Mouse (Mus musculus): ENCODE data around the gene Tex35. TPM values are rescaled to one million over a fixed set of nuclear protein-coding genes. Genes with fewer than 3 reads are reported as not detected.

Gene Tex35
- polyA plus RNA-seq, 1 experiment from 2014 or later = not detected

DNA sequence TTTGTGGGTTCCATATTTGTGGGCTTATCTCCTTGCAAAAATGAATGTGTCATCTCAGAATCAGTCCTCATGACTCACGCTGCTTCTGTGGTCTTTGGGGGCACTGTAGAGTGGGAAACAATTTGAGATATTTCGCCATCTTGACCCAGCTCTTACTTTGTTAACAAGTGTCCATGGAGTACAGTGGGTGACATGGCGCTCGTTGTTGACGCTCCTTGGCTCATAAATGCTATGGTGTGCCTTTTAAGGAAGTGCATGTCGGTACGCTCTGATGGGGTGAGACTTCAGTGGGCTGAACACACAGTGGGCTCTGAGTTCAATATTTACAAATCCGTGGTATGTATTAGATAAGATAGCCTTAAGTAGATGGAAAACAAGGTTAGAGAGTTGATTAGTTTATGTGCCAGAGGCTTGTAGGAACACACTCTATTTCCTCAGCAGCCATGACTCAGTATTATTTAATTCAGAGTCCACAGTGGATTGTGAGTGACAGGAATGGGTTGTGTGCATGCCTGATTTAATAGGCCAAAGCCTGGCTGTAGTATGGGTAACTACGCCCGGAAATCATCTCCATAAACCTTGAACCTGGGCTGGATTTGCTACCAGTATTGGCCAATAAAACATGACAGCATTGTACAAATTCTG lies 46.6 kb downstream of the Tex35 start:
- Histone ChIP-seq H3K27ac (ENCODE audit: low read length) (no peak overlapping the region), H3K36me3 (ENCODE audit: control insufficient read depth, insufficient read depth) (no peaks in the 10 kb centered on the region), H3K9me3 (ENCODE audit: control insufficient read depth, low read length) (no peaks in the 10 kb centered on the region), H3K4me2 (ENCODE audit: low read length) (no peak overlapping the region), H3K9ac (replicated peaks; ENCODE audit: low read depth, low read length) (no peak overlapping the region), H3K4me1 (replicated peaks; ENCODE audit: control insufficient read depth, insufficient read depth, low read length) (peaks cover 12% of the 10 kb centered on the region), H3K4me3 (replicated peaks; ENCODE audit: low read length) (no peak overlapping the region), H3K27me3 (replicated peaks; ENCODE audit: control insufficient read depth, insufficient read depth, low read length) (no peaks in the 10 kb centered on the region)
- no peak for ATAC-seq
- 96% methylated on average over 10 of the region's 10 CpGs for WGBS

- 84% methylated on average over 3 of the region's 3 CpGs for WGBS
- no peak for ATAC-seq
- peaks cover 7% of the 10 kb centered on the region for H3K4me1 ChIP-seq (replicated peaks; ENCODE audit: control insufficient read depth, insufficient read depth, low read length)
- H3K36me3 ChIP-seq (ENCODE audit: control insufficient read depth, insufficient read depth) = no peaks in the 10 kb centered on the region
- H3K27me3 ChIP-seq (replicated peaks; ENCODE audit: control insufficient read depth, insufficient read depth, low read length) = no peaks in the 10 kb centered on the region
- no peak overlapping the region for H3K9ac ChIP-seq (replicated peaks; ENCODE audit: low read depth, low read length)
- H3K4me3 ChIP-seq (replicated peaks; ENCODE audit: low read length) = no peak overlapping the region
- no peak overlapping the region for H3K4me2 ChIP-seq (ENCODE audit: low read length)
- no peaks in the 10 kb centered on the region for H3K9me3 ChIP-seq (ENCODE audit: control insufficient read depth, low read length)
- no peak overlapping the region for H3K27ac ChIP-seq (ENCODE audit: low read length)
Measured at GRCm38 (mm10) chr1:157061170-157061569, 47.3 kb downstream of the Tex35 start.

GRCm38 (mm10) chr1:157060441-157061135 lies 47.9 kb downstream of the Tex35 start:
- 70% methylated on average over 12 of the region's 12 CpGs for WGBS
- H3K9me3 ChIP-seq (ENCODE audit: control insufficient read depth, low read length) = no peaks in the 10 kb centered on the region
- no peak overlapping the region for H3K9ac ChIP-seq (replicated peaks; ENCODE audit: low read depth, low read length)
- ATAC-seq = no peak
- no peak overlapping the region for H3K4me2 ChIP-seq (ENCODE audit: low read length)
- no peaks in the 10 kb centered on the region for H3K27me3 ChIP-seq (replicated peaks; ENCODE audit: control insufficient read depth, insufficient read depth, low read length)
- H3K27ac ChIP-seq (ENCODE audit: low read length) = no peak overlapping the region
- peaks cover 5% of the 10 kb centered on the region for H3K4me1 ChIP-seq (replicated peaks; ENCODE audit: control insufficient read depth, insufficient read depth, low read length)
- no peaks in the 10 kb centered on the region for H3K36me3 ChIP-seq (ENCODE audit: control insufficient read depth, insufficient read depth)
- no peak overlapping the region for H3K4me3 ChIP-seq (replicated peaks; ENCODE audit: low read length)

DNA sequence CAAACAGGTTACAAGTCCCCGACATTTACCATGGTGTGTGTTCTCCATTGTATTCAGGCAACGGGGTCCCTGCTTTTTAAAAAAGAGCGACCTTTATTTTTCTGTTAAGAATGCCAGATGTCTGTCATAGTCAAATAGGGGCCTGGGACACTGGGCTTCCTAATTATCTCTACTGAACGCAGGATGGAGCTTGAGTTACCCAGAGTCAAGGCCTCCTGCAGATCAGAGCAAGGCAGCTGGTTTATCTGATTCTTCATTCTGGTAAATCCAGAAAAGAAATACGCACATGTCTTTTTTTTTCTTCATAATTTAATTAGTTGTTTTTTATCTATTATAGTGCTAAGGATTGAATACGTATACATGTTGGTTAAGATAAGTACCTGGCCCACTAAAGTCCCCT lies 52.6 kb downstream of the Tex35 start:
- no peaks in the 10 kb centered on the region for H3K27me3 ChIP-seq (replicated peaks; ENCODE audit: control insufficient read depth, insufficient read depth, low read length)
- H3K4me1 ChIP-seq (replicated peaks; ENCODE audit: control insufficient read depth, insufficient read depth, low read length) = peaks cover 15% of the 10 kb centered on the region
- H3K9ac ChIP-seq (replicated peaks; ENCODE audit: low read depth, low read length) = no peak overlapping the region
- no peak overlapping the region for H3K4me3 ChIP-seq (replicated peaks; ENCODE audit: low read length)
- H3K27ac ChIP-seq (ENCODE audit: low read length) = peak overlapping the region; percentile 49; the same call in 1 of the 2 replicates
- H3K9me3 ChIP-seq (ENCODE audit: control insufficient read depth, low read length) = no peaks in the 10 kb centered on the region
- no peaks in the 10 kb centered on the region for H3K36me3 ChIP-seq (ENCODE audit: control insufficient read depth, insufficient read depth)
- no peak for ATAC-seq
- H3K4me2 ChIP-seq (ENCODE audit: low read length) = no peak overlapping the region
- WGBS = 21% methylated on average over 6 of the region's 6 CpGs

GRCm38 (mm10) chr1:157055288-157055831 lies 53.1 kb downstream of the Tex35 start:
- no peaks in the 10 kb centered on the region for H3K36me3 ChIP-seq (ENCODE audit: control insufficient read depth, insufficient read depth)
- H3K27me3 ChIP-seq (replicated peaks; ENCODE audit: control insufficient read depth, insufficient read depth, low read length) = no peaks in the 10 kb centered on the region
- peak overlapping the region; percentile 73 for H3K27ac ChIP-seq (ENCODE audit: low read length)
- peak overlapping the region; percentile 27 for H3K9ac ChIP-seq (replicated peaks; ENCODE audit: low read depth, low read length)
- peaks cover 15% of the 10 kb centered on the region for H3K4me1 ChIP-seq (replicated peaks; ENCODE audit: control insufficient read depth, insufficient read depth, low read length)
- no peaks in the 10 kb centered on the region for H3K9me3 ChIP-seq (ENCODE audit: control insufficient read depth, low read length)
- WGBS = 8% methylated on average over 11 of the region's 11 CpGs
- peak overlapping the region; percentile 20; the same call in 1 of the 2 replicates for H3K4me2 ChIP-seq (ENCODE audit: low read length)
- H3K4me3 ChIP-seq (replicated peaks; ENCODE audit: low read length) = no peak overlapping the region
- peak; percentile 87 for ATAC-seq

GRCm38 (mm10) chr1:157054659-157055058 lies 53.8 kb downstream of the Tex35 start:
- no peak overlapping the region for H3K9ac ChIP-seq (replicated peaks; ENCODE audit: low read depth, low read length)
- H3K4me1 ChIP-seq (replicated peaks; ENCODE audit: control insufficient read depth, insufficient read depth, low read length) = peaks cover 15% of the 10 kb centered on the region
- no peaks in the 10 kb centered on the region for H3K9me3 ChIP-seq (ENCODE audit: control insufficient read depth, low read length)
- peak; percentile 21; the same call in 1 of the 2 replicates for ATAC-seq
- H3K27me3 ChIP-seq (replicated peaks; ENCODE audit: control insufficient read depth, insufficient read depth, low read length) = no peaks in the 10 kb centered on the region
- H3K4me2 ChIP-seq (ENCODE audit: low read length) = no peak overlapping the region
- 59% methylated on average over 7 of the region's 7 CpGs for WGBS
- no peak overlapping the region for H3K4me3 ChIP-seq (replicated peaks; ENCODE audit: low read length)
- H3K36me3 ChIP-seq (ENCODE audit: control insufficient read depth, insufficient read depth) = no peaks in the 10 kb centered on the region
- H3K27ac ChIP-seq (ENCODE audit: low read length) = no peak overlapping the region

GRCm38 (mm10) chr1:157049886-157050285 lies 58.6 kb downstream of the Tex35 start:
- no peak overlapping the region for H3K27ac ChIP-seq (ENCODE audit: low read length)
- no peak for ATAC-seq
- H3K9me3 ChIP-seq (ENCODE audit: control insufficient read depth, low read length) = no peaks in the 10 kb centered on the region
- no peak overlapping the region for H3K4me3 ChIP-seq (replicated peaks; ENCODE audit: low read length)
- WGBS = 88% methylated on average over 2 of the region's 2 CpGs
- no peak overlapping the region for H3K4me2 ChIP-seq (ENCODE audit: low read length)
- no peaks in the 10 kb centered on the region for H3K36me3 ChIP-seq (ENCODE audit: control insufficient read depth, insufficient read depth)
- no peaks in the 10 kb centered on the region for H3K27me3 ChIP-seq (replicated peaks; ENCODE audit: control insufficient read depth, insufficient read depth, low read length)
- H3K4me1 ChIP-seq (replicated peaks; ENCODE audit: control insufficient read depth, insufficient read depth, low read length) = peaks cover 18% of the 10 kb centered on the region
- no peak overlapping the region for H3K9ac ChIP-seq (replicated peaks; ENCODE audit: low read depth, low read length)

Other genes with a start within 250 kb of the Tex35 start
- 132 and 135 TPM in 2 replicates for gene Ralgps2, start 169.1 kb downstream of the Tex35 start, polyA plus RNA-seq (2015; fragmentation: Nextera tagmentation; extraction: Ambion mirVana)

All from forebrain, embryonic 16.5 days (tissue).